Mouse (Mus musculus) R1 (cell line): ENCODE data around the gene Nmi.
"Not testable (repeated sequence)": the region's sequence is repeated elsewhere in the genome, so short reads cannot be mapped to it uniquely, and the experiment has no call there.

Source experiments
- DNase-seq: peaks from one replicate; pipeline ENCODE4 v3.0.0-alpha.2; 2018; ENCODE audit warnings: low read depth, low spot score

Nmi gene

GRCm38 (mm10) chr2:51973410-51973968, at the start of gene Nmi:
TSS of gene Nmi (minus strand) at chr2:51973494.
- no peak for DNase-seq

- DNase-seq, result peak; percentile 51
These were observed 43.1 kb upstream of the Nmi start for GRCm38 (mm10) chr2:52016361-52016760.

- peak; percentile 68 for DNase-seq
These were observed 40.1 kb upstream of the Nmi start for GRCm38 (mm10) chr2:52013306-52013820.

- not testable (repeated sequence) for DNase-seq
These were observed 38.5 kb upstream of the Nmi start for GRCm38 (mm10) chr2:52011820-52012219.

GRCm38 (mm10) chr2:52006380-52006779, 33.1 kb upstream of the Nmi start:
- no peak for DNase-seq

GRCm38 (mm10) chr2:52002299-52002698, 29.0 kb upstream of the Nmi start:
- DNase-seq, result not testable (repeated sequence)

GRCm38 (mm10) chr2:52001521-52001920, 28.2 kb upstream of the Nmi start:
- DNase-seq, result peak; percentile 71

- no peak for DNase-seq
These were observed 26.7 kb upstream of the Nmi start for GRCm38 (mm10) chr2:51999996-52000395.

GRCm38 (mm10) chr2:51991447-51991846, 18.2 kb upstream of the Nmi start:
- no peak for DNase-seq

- no peak for DNase-seq
These were observed 16.3 kb upstream of the Nmi start for GRCm38 (mm10) chr2:51989559-51989958.

- DNase-seq, result no peak
These were observed 13.4 kb upstream of the Nmi start for GRCm38 (mm10) chr2:51986695-51987094.

- DNase-seq, result no peak
These were observed 12.9 kb upstream of the Nmi start for GRCm38 (mm10) chr2:51986157-51986556.

GRCm38 (mm10) chr2:51985241-51985640, 11.9 kb upstream of the Nmi start:
- no peak for DNase-seq

GRCm38 (mm10) chr2:51982288-51982687, 9.0 kb upstream of the Nmi start:
- DNase-seq, result no peak

GRCm38 (mm10) chr2:51981630-51982029, 8.3 kb upstream of the Nmi start:
- DNase-seq, result no peak

GRCm38 (mm10) chr2:51972641-51973409, 469 bp downstream of the Nmi start:
- peak; percentile 32 for DNase-seq

- no peak for DNase-seq
These were observed 1.2 kb downstream of the Nmi start for GRCm38 (mm10) chr2:51972142-51972541.

- DNase-seq, result no peak
These were observed 2.4 kb downstream of the Nmi start for GRCm38 (mm10) chr2:51970897-51971296.

GRCm38 (mm10) chr2:51967288-51967687, 6.0 kb downstream of the Nmi start:
- DNase-seq, result no peak

- DNase-seq, result no peak
These were observed 19.6 kb downstream of the Nmi start for GRCm38 (mm10) chr2:51953648-51954204.

GRCm38 (mm10) chr2:51950876-51951275, 22.4 kb downstream of the Nmi start:
- no peak for DNase-seq

GRCm38 (mm10) chr2:51948105-51948830, 25.0 kb downstream of the Nmi start:
- DNase-seq, result peak; percentile 43
